Mouse (Mus musculus) spleen, postnatal 36 days (tissue): Measurements from ENCODE around the gene Ilf3.
"Not testable (repeated sequence)": the region's sequence is repeated elsewhere in the genome, so short reads cannot be mapped to it uniquely, and the experiment has no call there.

Experiments used
- DNase-seq, 2 experiments: peaks; one replicate each; pipeline ENCODE4 v3.0.0; 2022; ENCODE audit warnings: low spot score in 2 of 2, mixed read lengths in 1 of 2

Ilf3 gene

GRCm38 (mm10) chr9:21367357-21368111 is at the start of gene Ilf3:
Gene Ilf3, plus strand, starts transcription at chr9:21367871.
- DNase-seq = peak; percentile 99 to 100

- no peak for DNase-seq
Measured at GRCm38 (mm10) chr9:21318792-21319191, 48.9 kb upstream of the Ilf3 start.

DNA sequence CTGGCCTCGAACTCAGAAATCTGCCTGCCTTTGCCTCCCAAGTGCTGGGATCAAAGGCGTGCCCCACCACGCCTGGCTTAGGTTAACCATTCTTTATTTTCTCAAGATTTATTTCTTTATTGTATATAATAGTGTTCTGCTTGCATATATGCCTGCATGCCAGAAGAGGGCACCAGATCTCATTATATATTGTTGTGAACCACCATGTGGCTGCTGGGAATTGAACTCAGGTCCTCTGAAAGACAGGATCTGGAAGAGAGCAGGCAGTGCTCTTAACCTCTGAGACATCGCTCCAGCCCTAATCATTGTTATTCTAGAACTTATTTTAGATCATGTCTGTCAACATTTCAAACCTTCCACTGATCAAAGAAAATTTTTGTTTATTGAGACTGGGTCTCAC is 48.2 kb upstream of the Ilf3 start:
- DNase-seq = no peak

DNA sequence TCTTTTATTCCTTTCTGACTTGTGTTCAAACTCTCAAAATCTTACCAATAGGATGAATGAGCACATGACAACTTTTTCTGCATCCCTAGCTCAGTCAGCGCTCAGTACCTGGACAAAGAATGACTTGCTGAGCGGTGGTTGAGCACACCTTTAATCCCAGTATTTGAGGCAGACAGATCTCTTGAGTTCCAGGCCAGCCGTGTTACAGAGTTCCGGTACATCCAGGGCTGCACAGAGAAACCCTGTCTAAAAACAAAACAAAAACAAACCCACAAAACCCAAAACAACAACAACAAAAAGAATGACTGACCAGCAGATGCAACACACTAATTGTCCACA is 47.4 kb upstream of the Ilf3 start:
- no peak for DNase-seq

GRCm38 (mm10) chr9:21320619-21321512 is 46.8 kb upstream of the Ilf3 start, which contains the start of gene Slc44a2:
Gene Slc44a2, plus strand, starts transcription at chr9:21320698.
- peak; percentile 88 to 90 for DNase-seq

GRCm38 (mm10) chr9:21321513-21321835 is 46.2 kb upstream of the Ilf3 start:
- DNase-seq = peak; percentile 80 to 86

- DNase-seq = peak; percentile 68 to 69
Measured at GRCm38 (mm10) chr9:21322211-21322916, 45.3 kb upstream of the Ilf3 start.

DNA sequence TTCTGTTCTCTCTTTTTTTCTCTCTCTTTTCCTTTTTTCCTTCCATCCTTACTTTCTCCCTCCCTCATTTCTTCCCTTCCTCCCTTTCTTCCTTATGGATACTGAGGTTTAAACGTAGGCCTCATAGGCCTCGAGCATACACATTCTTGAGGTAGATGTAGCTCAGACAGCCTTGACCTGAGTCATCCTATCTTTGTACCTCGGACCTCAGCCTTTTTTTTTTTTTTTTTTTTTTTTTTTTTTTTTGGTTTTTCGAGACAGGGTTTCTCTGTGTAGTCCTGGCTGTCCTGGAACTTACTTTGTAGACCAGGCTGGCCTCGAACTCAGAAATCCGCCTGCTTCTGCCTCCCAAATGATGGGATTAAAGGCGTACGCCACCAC is 44.8 kb upstream of the Ilf3 start:
- DNase-seq = not testable (repeated sequence)

DNA sequence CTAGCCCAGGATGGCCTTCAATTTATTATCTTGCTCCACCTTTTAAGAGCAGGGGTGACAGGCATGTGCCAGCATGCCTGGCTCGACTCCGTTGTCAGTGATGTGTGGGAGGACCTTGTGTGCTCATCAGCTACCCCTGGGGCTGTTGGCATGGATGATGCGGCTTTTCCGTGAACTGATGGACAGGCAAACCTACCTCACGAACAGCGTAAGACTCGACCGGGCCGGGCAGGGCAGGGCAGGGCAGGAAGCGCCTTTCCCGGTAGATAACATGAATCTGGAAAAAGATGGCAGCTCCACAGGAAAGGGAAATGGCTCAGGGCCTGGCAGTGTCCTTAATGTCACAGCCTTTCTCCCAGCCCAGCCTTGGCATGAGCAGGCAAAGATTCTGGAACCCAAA is 43.4 kb upstream of the Ilf3 start:
- DNase-seq = no peak

- peak; percentile 56 to 57 for DNase-seq
Measured at GRCm38 (mm10) chr9:21327569-21327968, 40.1 kb upstream of the Ilf3 start.

DNA sequence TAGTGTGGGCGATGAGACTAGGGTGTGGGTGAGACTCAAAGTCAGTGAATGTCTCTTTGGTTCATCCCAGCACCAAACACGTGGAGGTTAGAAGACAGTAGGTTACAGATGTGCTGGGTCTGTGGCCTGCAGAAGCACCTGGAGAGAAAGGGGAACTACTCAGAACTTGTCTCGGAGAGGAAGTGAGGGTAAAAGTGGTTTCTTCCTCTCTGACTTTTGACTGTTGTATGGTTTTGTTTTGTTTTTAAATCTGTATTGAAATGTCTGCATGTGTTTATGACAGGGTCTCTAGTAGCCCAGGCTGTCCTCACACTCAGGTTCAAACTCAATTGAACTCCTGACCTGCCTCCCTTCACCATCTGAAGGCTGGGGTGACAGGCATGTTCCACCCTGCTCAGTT is 39.6 kb upstream of the Ilf3 start:
- peak; percentile 81 to 83 for DNase-seq

- no peak for DNase-seq
Measured at GRCm38 (mm10) chr9:21329041-21329440, 38.6 kb upstream of the Ilf3 start.

DNA sequence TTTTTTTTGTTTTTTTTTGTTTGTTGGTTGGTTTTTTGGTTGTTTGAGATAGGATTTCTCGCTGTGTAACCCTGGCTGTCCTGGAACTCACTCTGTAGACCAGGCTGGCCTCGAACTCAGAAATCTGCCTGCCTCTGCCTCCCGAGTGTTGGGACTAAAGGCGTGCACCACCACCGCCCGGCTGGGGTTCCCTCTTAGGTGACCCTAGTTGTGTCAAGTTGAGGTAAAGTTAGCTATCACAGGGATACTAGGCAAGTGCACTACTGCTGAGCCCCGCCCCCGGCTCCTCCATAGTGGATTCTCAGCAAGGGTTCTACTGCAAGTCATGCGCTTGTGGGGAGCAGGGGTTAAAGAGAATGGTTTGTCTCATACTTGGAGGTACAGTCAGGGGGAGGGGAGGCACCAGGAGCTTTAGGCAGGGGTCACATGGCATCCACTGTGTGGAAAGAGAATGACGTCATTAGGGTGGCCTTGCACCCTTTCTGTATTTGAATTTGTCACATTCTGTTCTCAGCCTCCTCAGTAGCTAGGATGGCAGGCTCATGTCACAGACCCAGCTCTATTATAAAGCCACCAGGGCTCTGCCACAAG is 37.9 kb upstream of the Ilf3 start:
- DNase-seq = no peak

DNA sequence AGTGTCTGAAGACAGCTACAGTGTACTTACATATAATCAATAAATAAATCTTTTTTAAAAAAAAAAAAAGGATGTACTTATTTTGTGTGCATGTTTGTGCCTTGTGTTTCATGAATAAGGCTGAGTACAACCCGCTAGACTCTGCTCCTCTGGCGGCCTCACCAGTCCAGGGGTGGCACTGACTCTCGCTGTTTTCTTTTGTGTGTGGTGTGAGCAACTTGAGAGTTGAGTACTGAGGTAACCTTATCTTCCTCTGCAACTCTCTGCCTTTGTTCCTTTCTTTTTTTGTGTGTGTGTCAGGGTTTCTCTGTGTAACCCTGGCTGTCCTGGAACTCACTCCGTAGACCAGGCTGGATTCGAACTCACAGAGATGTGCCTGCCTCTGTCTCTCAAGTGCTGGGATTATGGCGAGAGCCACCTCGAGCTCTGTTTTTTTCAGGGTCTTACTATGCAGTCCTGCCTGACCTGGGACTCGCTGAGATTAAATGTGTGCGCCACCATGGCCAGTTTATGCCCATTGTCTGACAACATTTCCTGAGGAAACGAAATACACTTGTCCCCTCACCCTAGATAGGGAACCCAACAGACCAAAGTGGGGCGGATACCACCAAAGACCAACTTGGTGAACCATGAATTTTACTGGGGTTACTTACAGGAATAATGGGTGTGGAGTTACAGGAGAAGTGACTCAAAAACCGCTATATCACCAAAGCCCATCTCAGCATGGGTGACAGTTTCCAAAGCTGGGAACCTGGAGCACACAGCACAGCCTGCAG is 36.1 kb upstream of the Ilf3 start:
- no peak for DNase-seq

GRCm38 (mm10) chr9:21332161-21333061 is 35.3 kb upstream of the Ilf3 start:
- peak; percentile 45 to 60 for DNase-seq

DNA sequence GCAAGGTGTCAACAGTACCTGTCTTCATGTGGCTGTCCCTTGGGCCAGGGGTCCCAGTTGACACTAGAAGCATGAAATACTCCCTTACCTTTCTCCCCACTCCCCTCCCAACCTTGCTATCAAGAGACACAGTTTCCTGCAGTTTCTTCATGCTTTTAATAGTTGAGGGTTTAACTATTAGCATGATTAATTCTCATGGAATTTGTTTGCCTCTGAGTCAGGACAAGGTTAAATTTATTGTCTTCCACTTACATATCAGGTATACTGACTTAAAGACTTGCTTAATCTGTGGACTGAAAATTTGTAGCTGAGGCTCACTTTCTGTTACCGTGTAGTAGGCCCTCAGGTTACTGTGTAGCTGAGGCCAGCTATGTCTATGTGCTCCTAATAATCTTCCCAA is 34.1 kb upstream of the Ilf3 start:
- DNase-seq = no peak

DNA sequence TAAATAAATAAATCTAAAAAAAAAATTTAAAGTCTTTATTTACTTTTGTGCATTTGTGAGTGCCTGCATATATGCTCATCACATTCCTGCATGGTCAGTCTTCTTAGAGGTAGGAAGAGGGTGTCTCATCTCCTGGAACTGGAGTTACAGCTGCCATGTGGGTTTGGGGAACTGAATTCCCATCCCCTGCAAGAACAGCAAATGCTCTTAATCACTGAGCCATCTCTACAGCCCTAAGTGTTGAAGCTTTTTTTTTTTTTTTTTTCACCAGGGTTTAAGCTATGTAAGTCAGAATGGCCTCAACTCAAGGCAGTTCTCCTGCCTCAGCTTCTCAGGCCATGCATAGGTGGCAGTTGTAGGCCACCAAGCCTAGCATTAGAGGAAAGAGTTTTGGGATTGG is 32.9 kb upstream of the Ilf3 start:
- DNase-seq = no peak

GRCm38 (mm10) chr9:21335391-21335790 is 32.3 kb upstream of the Ilf3 start:
- DNase-seq = no peak

DNA sequence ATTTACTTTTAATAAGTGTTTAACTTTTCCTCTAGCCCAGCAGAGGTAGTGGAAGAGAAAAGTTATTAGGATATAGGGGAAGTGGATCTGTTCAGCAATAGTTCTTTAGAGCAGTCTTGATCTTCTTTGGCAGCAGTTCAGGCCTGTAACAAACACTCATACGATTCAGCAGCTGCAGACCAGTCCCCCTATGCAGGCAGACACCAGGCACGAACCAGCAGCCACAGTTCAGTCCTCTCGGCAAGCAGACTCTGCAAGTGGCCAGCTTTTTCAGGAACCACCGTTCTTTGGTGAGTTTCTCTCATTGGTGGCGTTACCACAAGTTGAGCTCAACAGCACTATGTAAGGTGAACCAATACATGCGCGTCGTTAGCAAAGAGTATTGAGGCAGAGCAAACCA is 31.2 kb upstream of the Ilf3 start:
- no peak for DNase-seq

GRCm38 (mm10) chr9:21337652-21338051 is 30.0 kb upstream of the Ilf3 start:
- no peak for DNase-seq
